Mouse (Mus musculus): ENCODE results near the gene A930033H14Rik.

Gene A930033H14Rik

GRCm38 (mm10) chr10:69237185-69237584 is 24.3 kb upstream of the A930033H14Rik start:
- DNase-seq (ENCODE audit: low read depth, low spot score) = no peak

- DNase-seq (ENCODE audit: low read depth, low spot score) = no peak
Observed at GRCm38 (mm10) chr10:69225951-69226350, 13.1 kb upstream of the A930033H14Rik start.

- no peak for DNase-seq (ENCODE audit: low read depth, low spot score)
Observed at GRCm38 (mm10) chr10:69225471-69225870, 12.6 kb upstream of the A930033H14Rik start.

GRCm38 (mm10) chr10:69224276-69224675 is 11.4 kb upstream of the A930033H14Rik start:
- no peak for DNase-seq (ENCODE audit: low read depth, low spot score)

GRCm38 (mm10) chr10:69223232-69223631 is 10.3 kb upstream of the A930033H14Rik start:
- DNase-seq (ENCODE audit: low read depth, low spot score) = no peak

DNA sequence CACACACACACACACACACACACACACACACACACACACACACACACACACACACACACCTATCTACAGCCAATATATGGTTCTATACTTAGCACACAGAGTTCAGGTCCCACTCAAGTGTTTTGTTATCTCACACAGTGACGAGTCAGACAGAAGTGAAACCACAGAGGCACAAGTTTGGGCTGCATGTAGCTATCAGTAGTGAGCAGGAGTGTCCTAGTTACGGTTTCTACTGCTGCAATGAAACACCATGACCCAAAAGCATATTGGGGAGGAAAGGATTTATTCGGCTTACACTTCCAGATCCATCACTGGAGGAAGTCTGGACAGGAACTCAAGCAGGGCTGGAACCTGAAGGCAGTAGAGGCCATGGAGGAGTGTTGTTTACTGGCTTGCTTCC is 9.1 kb upstream of the A930033H14Rik start:
- DNase-seq (ENCODE audit: low read depth, low spot score) = no peak

DNA sequence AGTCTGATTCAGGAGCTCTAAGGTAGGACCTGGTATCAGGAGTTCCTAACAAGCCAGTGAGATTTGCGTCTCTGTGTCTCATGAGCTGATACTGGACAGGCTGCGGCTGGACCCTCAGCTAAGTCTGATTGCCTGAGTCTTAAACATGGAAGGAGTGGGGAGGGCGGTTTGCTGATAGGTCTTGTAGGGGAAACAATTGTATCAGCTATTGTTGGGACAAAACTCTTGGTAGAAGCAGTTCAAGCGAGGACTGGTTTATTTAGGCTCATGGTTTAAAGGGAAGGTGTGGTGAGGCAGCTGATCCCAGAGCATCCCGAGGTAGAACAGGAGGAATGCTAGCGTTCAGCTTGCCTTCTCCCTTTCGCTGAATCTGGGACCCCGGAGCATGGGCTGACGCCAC is 8.2 kb upstream of the A930033H14Rik start:
- no peak for DNase-seq (ENCODE audit: low read depth, low spot score)

- no peak for DNase-seq (ENCODE audit: low read depth, low spot score)
Observed at GRCm38 (mm10) chr10:69220296-69220695, 7.4 kb upstream of the A930033H14Rik start.

- DNase-seq (ENCODE audit: low read depth, low spot score) = no peak
Observed at GRCm38 (mm10) chr10:69219289-69219626, 6.4 kb upstream of the A930033H14Rik start.

DNA sequence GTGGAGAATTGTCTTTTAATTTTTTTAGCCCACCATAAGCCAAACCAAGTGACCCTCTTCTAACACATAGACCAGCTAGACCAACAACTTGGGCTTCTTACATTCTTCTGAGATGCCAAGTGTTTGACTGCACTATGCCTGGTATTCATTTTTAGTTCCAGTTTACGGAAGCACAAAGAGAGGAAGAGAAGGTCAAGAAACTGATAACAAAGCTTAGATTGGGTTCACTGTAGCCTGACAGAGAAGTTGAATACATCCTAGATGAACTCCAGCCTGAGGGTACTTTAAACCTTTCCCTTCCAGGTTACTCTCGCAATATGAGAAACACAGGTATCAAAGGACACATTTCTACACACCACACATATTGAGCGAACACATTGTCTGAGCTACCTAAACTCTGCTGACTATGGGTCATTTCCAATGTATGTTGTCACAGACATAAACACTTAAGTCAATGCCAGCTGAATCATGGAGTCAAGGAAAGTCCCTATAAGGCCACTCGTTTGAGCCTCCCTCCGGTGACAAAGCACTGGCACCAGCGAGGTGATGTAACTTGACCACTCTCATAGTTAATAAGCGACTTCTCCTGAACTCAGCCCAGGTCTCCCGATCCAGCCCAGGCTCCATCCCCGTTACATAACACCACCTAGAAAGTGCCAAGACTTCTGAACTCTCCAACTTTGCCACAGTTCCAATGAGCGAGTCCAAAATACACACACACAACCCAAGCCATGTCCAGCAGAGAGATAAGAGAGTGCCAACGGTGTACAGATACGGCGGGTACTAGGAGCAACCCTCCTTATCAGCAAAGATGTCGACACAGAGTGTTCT is 5.8 kb upstream of the A930033H14Rik start:
- DNase-seq (ENCODE audit: low read depth, low spot score) = no peak

- DNase-seq (ENCODE audit: low read depth, low spot score) = no peak
Observed at GRCm38 (mm10) chr10:69217127-69217690, 4.3 kb upstream of the A930033H14Rik start.

DNA sequence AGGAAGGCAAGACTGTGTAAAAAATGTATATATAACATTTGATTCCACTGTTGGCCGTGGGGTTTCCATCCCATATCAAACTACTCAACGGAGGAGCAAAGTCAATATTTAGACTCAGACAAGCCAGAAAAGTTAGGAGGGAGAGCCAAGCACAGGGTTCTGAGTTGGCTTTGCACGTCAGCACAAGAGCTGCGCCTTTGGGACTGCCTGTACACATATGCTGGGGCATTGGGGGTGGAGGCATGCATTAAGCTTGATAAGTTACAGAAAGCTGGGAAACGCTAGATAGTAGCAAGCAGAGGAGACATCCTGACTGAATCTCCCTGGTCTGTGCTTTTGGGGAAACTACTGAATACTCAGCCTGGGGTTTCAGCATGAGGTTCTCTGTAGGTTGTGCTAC is 1.1 kb upstream of the A930033H14Rik start:
- no peak for DNase-seq (ENCODE audit: low read depth, low spot score)

DNA sequence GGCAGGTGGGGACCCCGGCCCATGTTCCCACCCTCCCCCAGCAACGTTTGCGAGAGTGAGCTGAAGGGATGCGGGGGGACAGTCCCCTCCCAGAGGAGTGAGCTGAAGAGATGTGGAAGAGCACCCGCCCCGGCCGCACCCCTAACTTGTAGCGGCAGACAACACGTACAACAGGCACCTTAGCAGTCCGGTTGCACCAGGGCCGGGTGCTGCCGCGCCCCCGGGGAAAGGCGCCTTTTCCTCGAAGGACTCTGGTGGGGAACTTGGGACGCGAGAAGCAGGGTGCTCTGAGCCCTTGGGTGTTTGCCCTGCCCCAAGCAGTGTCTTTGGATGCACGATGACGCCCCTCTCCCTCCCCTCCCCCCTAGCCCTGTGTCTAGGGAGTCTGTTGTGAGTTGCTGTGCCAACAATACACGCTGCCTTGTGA is 566 bp upstream of the A930033H14Rik start:
- DNase-seq (ENCODE audit: low read depth, low spot score) = peak; percentile 58

GRCm38 (mm10) chr10:69211976-69212375 is 922 bp downstream of the A930033H14Rik start:
- peak; percentile 34 for DNase-seq (ENCODE audit: low read depth, low spot score)

DNA sequence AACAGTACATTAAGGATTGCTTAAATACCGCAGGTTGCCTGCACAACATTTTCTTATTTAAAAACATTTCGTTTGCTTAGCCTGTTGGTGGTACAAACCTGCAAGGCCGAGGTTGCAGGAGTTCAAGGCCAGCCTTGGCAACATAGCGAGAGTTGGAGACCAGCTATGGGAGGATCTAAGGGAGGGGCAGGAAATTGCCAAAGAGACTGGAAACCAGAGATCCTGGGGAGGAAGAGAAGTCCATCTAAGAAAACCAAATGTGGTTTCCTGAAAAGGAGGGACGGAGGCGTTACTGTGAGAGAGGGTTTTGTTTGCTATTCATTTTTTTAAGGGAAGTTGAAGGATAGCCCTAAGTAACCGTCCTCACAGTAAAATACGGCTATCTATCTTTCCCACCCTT is 1.3 kb downstream of the A930033H14Rik start:
- DNase-seq (ENCODE audit: low read depth, low spot score) = no peak

GRCm38 (mm10) chr10:69210659-69211058 is 2.2 kb downstream of the A930033H14Rik start:
- no peak for DNase-seq (ENCODE audit: low read depth, low spot score)

- DNase-seq (ENCODE audit: low read depth, low spot score) = no peak
Observed at GRCm38 (mm10) chr10:69210006-69210405, 2.9 kb downstream of the A930033H14Rik start.

DNA sequence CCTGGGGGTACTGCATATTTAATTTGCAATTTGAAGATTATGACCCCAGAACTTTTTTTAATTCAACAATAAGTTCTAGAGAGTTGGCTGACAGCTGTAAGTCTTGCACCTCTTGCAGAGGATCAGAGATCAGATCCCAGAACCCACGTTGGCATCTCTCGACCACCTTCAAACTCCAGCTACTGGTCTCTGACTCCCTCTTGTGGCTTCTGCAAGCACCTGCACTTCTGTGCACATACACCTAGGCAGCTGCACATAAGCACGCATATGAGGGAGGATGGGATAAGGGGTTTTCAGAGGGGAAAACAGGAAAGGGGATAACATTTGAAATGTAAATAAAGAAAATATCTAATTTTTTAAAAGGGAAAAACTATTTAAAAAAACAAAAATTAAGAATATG is 4.2 kb downstream of the A930033H14Rik start:
- no peak for DNase-seq (ENCODE audit: low read depth, low spot score)

DNA sequence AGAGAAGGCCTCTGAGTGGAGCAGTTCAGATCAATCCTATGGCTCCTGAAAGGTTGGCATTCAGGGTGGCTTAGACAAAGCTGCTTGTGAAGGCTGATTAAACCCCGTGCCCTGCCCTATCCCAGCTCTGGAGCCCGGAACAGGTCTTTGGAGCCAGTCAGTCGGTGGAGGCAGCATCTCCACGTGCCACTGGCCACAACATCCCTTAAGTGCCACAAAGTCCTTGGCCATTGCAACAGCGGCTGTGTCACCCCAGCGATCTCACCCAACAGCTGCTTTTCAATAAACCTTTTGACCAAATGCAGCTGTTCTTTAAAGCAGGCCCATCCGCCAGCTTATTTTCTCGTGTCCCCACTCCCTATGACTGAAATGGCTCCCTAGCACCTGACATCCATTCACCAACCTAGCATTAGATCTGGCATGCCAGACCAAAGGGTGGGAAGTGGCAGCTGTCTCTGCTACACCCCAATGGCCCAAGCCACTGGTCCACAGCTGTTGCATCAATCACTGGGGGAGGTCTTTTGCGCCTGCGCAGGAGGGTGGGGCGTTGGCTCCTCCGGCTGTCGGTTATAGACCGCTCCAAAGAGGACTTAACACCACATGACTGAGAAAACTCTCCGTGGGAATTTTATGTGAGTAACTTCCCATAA is 4.8 kb downstream of the A930033H14Rik start:
- no peak for DNase-seq (ENCODE audit: low read depth, low spot score)

GRCm38 (mm10) chr10:69207481-69207880 is 5.4 kb downstream of the A930033H14Rik start:
- no peak for DNase-seq (ENCODE audit: low read depth, low spot score)

- DNase-seq (ENCODE audit: low read depth, low spot score) = no peak
Observed at GRCm38 (mm10) chr10:69206081-69206480, 6.8 kb downstream of the A930033H14Rik start.

DNA sequence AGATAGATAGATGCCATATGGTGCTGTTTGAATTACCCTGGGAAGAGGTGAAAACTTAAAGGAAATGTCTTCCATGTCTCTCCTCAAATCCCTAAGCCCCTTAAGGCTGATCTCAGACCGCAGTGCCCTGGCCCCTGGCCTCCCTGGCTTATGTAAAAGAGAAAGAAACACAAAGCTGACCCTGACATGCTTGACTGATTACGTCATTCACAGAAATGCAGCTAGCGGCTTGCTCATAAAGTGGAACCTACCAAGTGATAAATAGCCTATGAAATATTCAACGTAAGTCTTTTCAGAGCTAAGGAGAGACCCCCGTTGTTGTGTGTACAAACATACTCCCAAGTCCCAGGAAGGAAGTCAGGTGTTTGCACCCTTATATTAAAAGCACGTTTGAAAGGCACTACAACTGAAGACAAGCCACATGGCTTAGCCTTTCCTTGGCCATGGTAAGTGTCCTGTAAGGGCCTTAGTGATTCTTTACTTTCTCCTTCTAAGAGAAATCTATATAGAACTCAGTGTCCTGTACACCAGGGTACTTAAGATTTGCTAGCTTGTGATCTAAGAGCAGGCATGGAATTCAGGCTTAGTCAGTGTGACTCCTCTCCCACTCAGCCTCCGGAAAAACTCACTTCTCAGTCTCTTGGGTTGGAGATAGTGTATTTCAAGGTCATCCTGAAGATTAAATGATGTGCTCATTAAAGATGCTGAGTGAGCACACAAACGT is 8.1 kb downstream of the A930033H14Rik start:
- DNase-seq (ENCODE audit: low read depth, low spot score) = peak; percentile 37
